Mouse (Mus musculus) skeletal muscle tissue, adult 2 months (tissue): ENCODE data around the gene Atoh7.
A peak's percentile ranks its signal among the peaks of the same experiment; 100 is the strongest.
"Not testable (repeated sequence)": the region's sequence is repeated elsewhere in the genome, so short reads cannot be mapped to it uniquely, and the experiment has no call there.

Experiments used
- DNase-seq: peaks from one replicate; pipeline ENCODE4 v3.0.0-alpha.2; 2012; ENCODE audit warnings: low read depth, low spot score

The Atoh7 gene

GRCm38 (mm10) chr10:63099521-63099920, at the start of gene Atoh7:
Gene Atoh7 (plus strand): TSS chr10:63099651.
- DNase-seq: no peak

GRCm38 (mm10) chr10:63051267-63051666, 48.2 kb upstream of the Atoh7 start:
- no peak for DNase-seq

GRCm38 (mm10) chr10:63052011-63052410, 47.4 kb upstream of the Atoh7 start:
- no peak for DNase-seq

- no peak for DNase-seq
Observed at GRCm38 (mm10) chr10:63053007-63053406, 46.4 kb upstream of the Atoh7 start.

GRCm38 (mm10) chr10:63054071-63054470, 45.4 kb upstream of the Atoh7 start:
- DNase-seq: not testable (repeated sequence)

GRCm38 (mm10) chr10:63054586-63054985, 44.9 kb upstream of the Atoh7 start:
- DNase-seq: no peak

- peak; percentile 7 for DNase-seq
Observed at GRCm38 (mm10) chr10:63056966-63057750, 42.3 kb upstream of the Atoh7 start.

GRCm38 (mm10) chr10:63059862-63060261, 39.6 kb upstream of the Atoh7 start, which contains the start of gene Pbld1:
Gene Pbld1 (plus strand): TSS chr10:63060162.
- no peak for DNase-seq

GRCm38 (mm10) chr10:63060406-63060805, 39.0 kb upstream of the Atoh7 start:
- no peak for DNase-seq

GRCm38 (mm10) chr10:63061266-63061665, 38.2 kb upstream of the Atoh7 start:
- no peak for DNase-seq

- DNase-seq: no peak
Observed at GRCm38 (mm10) chr10:63062696-63063095, 36.8 kb upstream of the Atoh7 start.

GRCm38 (mm10) chr10:63063365-63063764, 36.1 kb upstream of the Atoh7 start:
- DNase-seq: no peak

GRCm38 (mm10) chr10:63064516-63064915, 34.9 kb upstream of the Atoh7 start:
- DNase-seq: no peak

- no peak for DNase-seq
Observed at GRCm38 (mm10) chr10:63065561-63065960, 33.9 kb upstream of the Atoh7 start.

- DNase-seq: peak; percentile 67
Observed at GRCm38 (mm10) chr10:63065988-63066387, 33.5 kb upstream of the Atoh7 start.

GRCm38 (mm10) chr10:63086304-63086703, 13.1 kb upstream of the Atoh7 start:
- no peak for DNase-seq

- DNase-seq: no peak
Observed at GRCm38 (mm10) chr10:63089103-63089757, 10.2 kb upstream of the Atoh7 start.

- no peak for DNase-seq
Observed at GRCm38 (mm10) chr10:63089758-63090571, 9.5 kb upstream of the Atoh7 start.

- DNase-seq: no peak
Observed at GRCm38 (mm10) chr10:63091915-63092314, 7.5 kb upstream of the Atoh7 start.

- no peak for DNase-seq
Observed at GRCm38 (mm10) chr10:63092616-63093550, 6.6 kb upstream of the Atoh7 start.

- DNase-seq: peak; percentile 26
Observed at GRCm38 (mm10) chr10:63096757-63097156, 2.7 kb upstream of the Atoh7 start.
